Mouse (Mus musculus) MEL (cell line): ENCODE results near the gene Kdelr3. TPM values are rescaled to one million over a fixed set of nuclear protein-coding genes. Genes with fewer than 3 reads are reported as not detected.

Source experiments
- DNase-seq: peaks from one replicate; pipeline ENCODE4 v3.0.0; 2011; ENCODE audit warnings: low read depth, low spot score
- H3K27ac ChIP-seq: 2 replicates; pipeline ENCODE4 v1.5.1; 2012; ENCODE audit warnings: low read depth, mild to moderate bottlenecking, control low read depth, low read length, moderate library complexity; ENCODE audit not compliant: control insufficient read depth
- H3K27me3 ChIP-seq, 2 experiments: fragments of 150-350 bp in 1 of 2; sonication (generic) in 1 of 2; 2 replicates each; pipeline ENCODE4 v1.6.1; 2012; ENCODE audit warnings: low read length in 2 of 2, mild to moderate bottlenecking in 2 of 2, improper control_type of control experiment in 1 of 2, moderate library complexity in 1 of 2; ENCODE audit not compliant: insufficient read depth in 2 of 2, control insufficient read depth in 1 of 2
- H3K36me3 ChIP-seq, 2 experiments: 2 replicates each; pipeline ENCODE4 v1.6.1; 2012 to 2014; ENCODE audit warnings: low read length in 2 of 2, improper control_type of control experiment in 1 of 2, inconsistent platforms in 1 of 2, mild to moderate bottlenecking in 1 of 2; ENCODE audit not compliant: insufficient read depth in 2 of 2, control insufficient read depth in 1 of 2
- H3K4me1 ChIP-seq, 2 experiments: fragments of 150-350 bp in 1 of 2; sonication (generic) in 1 of 2; 2 replicates each; pipeline ENCODE4 v1.6.1; 2012; ENCODE audit warnings: low read length in 2 of 2, improper control_type of control experiment in 1 of 2, mild to moderate bottlenecking in 1 of 2; ENCODE audit not compliant: insufficient read depth in 2 of 2, control insufficient read depth in 1 of 2
- H3K4me3 ChIP-seq, 2 experiments: fragments of 150-350 bp in 1 of 2; sonication (generic) in 1 of 2; 2 replicates each; pipeline ENCODE4 v1.5.1; 2012; ENCODE audit warnings: low read depth in 2 of 2, low read length in 2 of 2, mild to moderate bottlenecking in 2 of 2, moderate library complexity in 2 of 2, control low read depth in 1 of 2, improper control_type of control experiment in 1 of 2; ENCODE audit not compliant: control insufficient read depth in 1 of 2, insufficient read depth in 1 of 2
- H3K79me2 ChIP-seq: 2 replicates; pipeline ENCODE4 v1.6.1; 2012; ENCODE audit warnings: mild to moderate bottlenecking, low read length, moderate library complexity; ENCODE audit not compliant: control insufficient read depth, poor library complexity, insufficient read depth
- H3K9ac ChIP-seq: 2 replicates; pipeline ENCODE4 v1.6.1; 2012; ENCODE audit warnings: low read depth, mild to moderate bottlenecking, control low read depth, low read length, moderate library complexity; ENCODE audit not compliant: control insufficient read depth, poor library complexity, severe bottlenecking
- H3K9me3 ChIP-seq: fragments of 150-350 bp; sonication (generic); replicated peaks from 2 replicates; pipeline ENCODE4 v1.6.1; 2012; ENCODE audit warnings: mild to moderate bottlenecking, low read length, improper control_type of control experiment, moderate library complexity; ENCODE audit not compliant: insufficient read depth
- BHLHE40 ChIP-seq: IDR thresholded peaks from 2 replicates; pipeline ENCODE4 v1.6.1; 2012; ENCODE audit warnings: low read depth, mild to moderate bottlenecking, inconsistent platforms, low read length, improper control_type of control experiment, borderline replicate concordance
- CHD1 ChIP-seq: IDR thresholded peaks from 2 replicates; pipeline ENCODE4 v1.6.1; 2012; ENCODE audit warnings: low read depth, mild to moderate bottlenecking, inconsistent platforms, low read length, improper control_type of control experiment
- ELF1 ChIP-seq: IDR thresholded peaks from 2 replicates; pipeline ENCODE4 v1.6.1; 2014; ENCODE audit warnings: low read depth, mild to moderate bottlenecking, inconsistent platforms, low read length, improper control_type of control experiment, moderate library complexity
- EP300 ChIP-seq, 2 experiments: IDR thresholded peaks; 2 replicates each; pipeline ENCODE4 v1.6.1; 2011; ENCODE audit warnings: improper control_type of control experiment in 2 of 2, low read length in 2 of 2, low read depth in 1 of 2, mild to moderate bottlenecking in 1 of 2
- ETS1 ChIP-seq: IDR thresholded peaks from 2 replicates; pipeline ENCODE4 v1.6.1; 2012; ENCODE audit warnings: low read depth, mild to moderate bottlenecking, inconsistent platforms, low read length, improper control_type of control experiment, moderate library complexity
- GABPA ChIP-seq: IDR thresholded peaks from 2 replicates; pipeline ENCODE4 v1.6.1; 2012; ENCODE audit warnings: low read depth, mild to moderate bottlenecking, inconsistent platforms, low read length, improper control_type of control experiment, moderate library complexity
- GATA1 ChIP-seq: IDR thresholded peaks from 2 replicates; pipeline ENCODE4 v1.6.1; 2011; ENCODE audit warnings: low read depth, low read length, improper control_type of control experiment
- JUND ChIP-seq: IDR thresholded peaks from 2 replicates; pipeline ENCODE4 v1.6.1; 2011; ENCODE audit warnings: low read depth, mild to moderate bottlenecking, improper control_type of control experiment, low read length
- MAX ChIP-seq: IDR thresholded peaks from 2 replicates; pipeline ENCODE4 v1.6.1; 2011; ENCODE audit warnings: low read length, improper control_type of control experiment
- MAZ ChIP-seq: IDR thresholded peaks from 2 replicates; pipeline ENCODE4 v1.6.1; 2012; ENCODE audit warnings: low read depth, mild to moderate bottlenecking, inconsistent platforms, low read length, improper control_type of control experiment
- MEF2A ChIP-seq: IDR thresholded peaks from 2 replicates; pipeline ENCODE4 v1.6.1; 2014; ENCODE audit warnings: low read depth, mild to moderate bottlenecking, inconsistent platforms, low read length, improper control_type of control experiment; ENCODE audit not compliant: poor library complexity, insufficient replicate concordance, severe bottlenecking; ENCODE audit errors: extremely low read depth
- MYB ChIP-seq: IDR thresholded peaks from 2 replicates; pipeline ENCODE4 v1.6.1; 2011; ENCODE audit warnings: mild to moderate bottlenecking, low read depth, low read length, improper control_type of control experiment
- NELFE ChIP-seq: IDR thresholded peaks from 2 replicates; pipeline ENCODE4 v1.6.1; 2011; ENCODE audit warnings: low read depth, low read length, improper control_type of control experiment
- POLR2A ChIP-seq, 2 experiments: IDR thresholded peaks; 2 replicates each; pipeline ENCODE4 v1.6.1; 2011 to 2012; ENCODE audit warnings: low read length in 2 of 2, mild to moderate bottlenecking in 2 of 2, control low read depth in 1 of 2, improper control_type of control experiment in 1 of 2, low read depth in 1 of 2, moderate library complexity in 1 of 2; ENCODE audit not compliant: control insufficient read depth in 1 of 2, insufficient read depth in 1 of 2, poor library complexity in 1 of 2
- POLR2AphosphoS5 ChIP-seq: IDR thresholded peaks from 2 replicates; pipeline ENCODE4 v1.6.1; 2012; ENCODE audit warnings: low read depth, borderline replicate concordance, mild to moderate bottlenecking, inconsistent platforms, low read length, moderate library complexity, mixed read lengths
- RAD21 ChIP-seq: IDR thresholded peaks from 2 replicates; pipeline ENCODE4 v1.6.1; 2011; ENCODE audit warnings: mild to moderate bottlenecking, low read depth, low read length, improper control_type of control experiment
- RCOR1 ChIP-seq: IDR thresholded peaks from 2 replicates; pipeline ENCODE4 v1.6.1; 2012; ENCODE audit warnings: low read depth, mild to moderate bottlenecking, inconsistent platforms, low read length, improper control_type of control experiment
- TAL1 ChIP-seq: IDR thresholded peaks from 2 replicates; pipeline ENCODE4 v1.6.1; 2012; ENCODE audit warnings: mild to moderate bottlenecking, inconsistent platforms, low read length, moderate library complexity, mixed read lengths
- TBP ChIP-seq: IDR thresholded peaks from 2 replicates; pipeline ENCODE4 v1.8.0; 2011; ENCODE audit warnings: low read depth, low read length, improper control_type of control experiment
- TCF12 ChIP-seq: IDR thresholded peaks from 2 replicates; pipeline ENCODE4 v1.6.1; 2014; ENCODE audit warnings: low read depth, mild to moderate bottlenecking, inconsistent platforms, low read length, improper control_type of control experiment, moderate library complexity
- UBTF ChIP-seq: IDR thresholded peaks from 2 replicates; pipeline ENCODE4 v1.6.1; 2012; ENCODE audit warnings: low read depth, mild to moderate bottlenecking, inconsistent platforms, low read length, improper control_type of control experiment, moderate library complexity, borderline replicate concordance; ENCODE audit not compliant: insufficient read depth
- ZC3H11A ChIP-seq: IDR thresholded peaks from 2 replicates; pipeline ENCODE4 v1.6.1; 2012; ENCODE audit warnings: low read depth, mild to moderate bottlenecking, inconsistent platforms, low read length, improper control_type of control experiment
- ZKSCAN1 ChIP-seq: IDR thresholded peaks from 2 replicates; pipeline ENCODE4 v1.6.1; 2012; ENCODE audit warnings: low read depth, mild to moderate bottlenecking, inconsistent platforms, low read length, improper control_type of control experiment, moderate library complexity
- ZNF384 ChIP-seq: IDR thresholded peaks from 2 replicates; pipeline ENCODE4 v1.6.1; 2012; ENCODE audit warnings: low read depth, mild to moderate bottlenecking, inconsistent platforms, low read length, improper control_type of control experiment
- polyA plus RNA-seq, 2 experiments: library from polyadenylated mRNA; stranded (reverse) in 1 of 2; unstranded in 1 of 2; fragments of >175 nt in 1 of 2; fragments of >200 nt in 1 of 2; gene quantifications; 2 replicates each; pipeline versions ENCODE4 v1.2.1 to v1.2.4; 2012; ENCODE audit warnings: low replicate concordance in 2 of 2, low read depth in 1 of 2; ENCODE audit not compliant: insufficient read length in 2 of 2, insufficient read depth in 1 of 2, missing spikeins in 1 of 2
- total RNA-seq: library from RNA; depleted of rRNA; stranded (reverse); fragments of 300-350 nt; gene quantifications from 2 replicates; pipeline ENCODE4 v1.2.3, GENCODE M21; 2012

Kdelr3 gene
- total and polyA plus RNA-seq, 3 experiments = 14.5 to 32.2 TPM; not detected in 1

GRCm38 (mm10) chr15:79513940-79514339, 2.3 kb upstream of the Kdelr3 start:
- Histone ChIP-seq H3K27me3 (no peaks in the 10 kb centered on the region), H3K36me3 (peaks cover 0 to under 1% of the 10 kb centered on the region in 2 experiments; a peak in 1 of 4 replicates), H3K9ac (no peak overlapping the region), H3K4me3 (no peak overlapping the region), H3K9me3 (no peaks in the 10 kb centered on the region), H3K79me2 (no peaks in the 10 kb centered on the region), H3K4me1 (peaks cover 0 to 12% of the 10 kb centered on the region in 2 experiments; a peak in 3 of 4 replicates), H3K27ac (no peak overlapping the region)
- no peak for DNase-seq
- TF ChIP-seq GABPA (no peak), MEF2A (no peak), ELF1 (no peak), RCOR1 (no peak), NELFE (no peak), POLR2AphosphoS5 (no peak), MYB (no peak), MAZ (no peak), MAX (no peak), TCF12 (no peak)

GRCm38 (mm10) chr15:79517710-79518109, 1.5 kb downstream of the Kdelr3 start:
- H3K9ac ChIP-seq = no peak overlapping the region
- H3K79me2 ChIP-seq = no peaks in the 10 kb centered on the region
- DNase-seq = no peak
- peaks cover 0 to 23% of the 10 kb centered on the region in 2 experiments; a peak in 3 of 4 replicates for H3K4me1 ChIP-seq
- H3K9me3 ChIP-seq = no peaks in the 10 kb centered on the region
- H3K27me3 ChIP-seq = no peaks in the 10 kb centered on the region
- no peak overlapping the region for H3K4me3 ChIP-seq
- TF ChIP-seq NELFE (no peak), TBP (no peak), TAL1 (no peak), POLR2AphosphoS5 (no peak), ETS1 (no peak), ELF1 (no peak), BHLHE40 (no peak), ZKSCAN1 (no peak), POLR2A (IDR thresholded peaks at IDR 0.05; ENCODE audit: control insufficient read depth in 1 of 2, insufficient read depth in 1 of 2, low read depth in 1 of 2, low read length in 2 of 2, poor library complexity in 1 of 2) (no peak), ZC3H11A (no peak), TCF12 (no peak), JUND (no peak), ZNF384 (no peak), EP300 (IDR thresholded peaks at IDR 0.05; ENCODE audit: low read depth in 1 of 2, low read length in 2 of 2) (no peak), RAD21 (no peak), CHD1 (no peak), UBTF (no peak), GATA1 (no peak)
- no peak overlapping the region for H3K27ac ChIP-seq
- peaks cover 0 to 9% of the 10 kb centered on the region in 2 experiments; a peak in 2 of 4 replicates for H3K36me3 ChIP-seq
